Mouse (Mus musculus) heart, embryonic 16.5 days (tissue): ENCODE measurements at regions not wholly inside any gene's neighbourhood (a gene's known extent, or its start where the extent isn't known, plus 50 kb on each side); places are given as distances from the start of the nearest gene placed in this dataset.

Experiments
- ATAC-seq: fragments of 200-750 bp; cut with Nextera tagmentation; replicated peaks from 2 replicates; pipeline ENCODE4 v1.8.0; 2017; ENCODE audit warnings: moderate number of reproducible peaks; ENCODE audit not compliant: insufficient read depth, low FRiP score; ENCODE audit errors: extremely low read depth
- H3K27ac ChIP-seq: fragments of 300-500 bp; sonication (generic); 2 replicates; pipeline ENCODE4 v1.5.1; 2014; ENCODE audit warnings: mild to moderate bottlenecking, low read length, control low read depth, moderate library complexity
- H3K27me3 ChIP-seq: fragments of 300-500 bp; sonication (generic); 2 replicates; pipeline ENCODE4 v1.6.1; 2014; ENCODE audit warnings: low read length, mixed read lengths; ENCODE audit not compliant: control insufficient read depth, insufficient read depth
- H3K36me3 ChIP-seq: fragments of 300-500 bp; sonication (generic); 2 replicates; pipeline ENCODE4 v1.6.1; 2014; ENCODE audit not compliant: control insufficient read depth, insufficient read depth
- H3K4me1 ChIP-seq: fragments of 300-500 bp; sonication (generic); 2 replicates; pipeline ENCODE4 v1.6.1; 2014; ENCODE audit warnings: low read length, mixed read lengths; ENCODE audit not compliant: control insufficient read depth, insufficient read depth
- H3K4me2 ChIP-seq: fragments of 300-500 bp; sonication (generic); 2 replicates; pipeline ENCODE4 v1.6.1; 2014; ENCODE audit warnings: low read depth, mild to moderate bottlenecking, control low read depth, low read length
- H3K4me3 ChIP-seq: fragments of 300-500 bp; sonication (generic); 2 replicates; pipeline ENCODE4 v1.5.1; 2014; ENCODE audit warnings: mild to moderate bottlenecking, control low read depth, low read length
- H3K9ac ChIP-seq: fragments of 300-500 bp; sonication (generic); 2 replicates; pipeline ENCODE4 v1.6.1; 2014; ENCODE audit warnings: low read length, control low read depth
- H3K9me3 ChIP-seq: fragments of 300-500 bp; sonication (generic); replicated peaks from 2 replicates; pipeline ENCODE4 v1.6.1; 2016; ENCODE audit warnings: low read length; ENCODE audit not compliant: control insufficient read depth
- WGBS: fragments of 180-500 bp; shearing (Covaris S2); extraction: QIAGEN DNeasy Blood & Tissue Kit; methylation state at CpG from one replicate; pipeline ENCODE4 v1.1.7; 2014; 5-methylcytosine and 5-hydroxymethylcytosine counted together

- 62% methylated on average over 14 of the region's 14 CpGs for WGBS
These were observed 80.3 kb downstream of the Npy1r start for GRCm38 (mm10) chr8:66777115-66777877.

GRCm38 (mm10) chr8:66779622-66780021, 80.4 kb upstream of the Naf1 start:
- Histone ChIP-seq H3K36me3 (no peaks in the 10 kb centered on the region), H3K27me3 (no peaks in the 10 kb centered on the region), H3K27ac (no peak overlapping the region), H3K9ac (no peak overlapping the region), H3K4me1 (no peaks in the 10 kb centered on the region), H3K4me3 (no peak overlapping the region), H3K9me3 (no peaks in the 10 kb centered on the region), H3K4me2 (no peak overlapping the region)
- 83% methylated on average over 1 of the region's 1 CpGs for WGBS
- ATAC-seq = no peak

More at GRCm38 (mm10) chr8:66777115-66777877, 80.3 kb downstream of the Npy1r start:
- no peaks in the 10 kb centered on the region for H3K27me3 ChIP-seq
- peaks cover 5% of the 10 kb centered on the region; the same call in 1 of the 2 replicates for H3K4me1 ChIP-seq
- H3K4me3 ChIP-seq = no peak overlapping the region
- H3K9me3 ChIP-seq = no peaks in the 10 kb centered on the region
- no peak overlapping the region for H3K4me2 ChIP-seq
- no peak for ATAC-seq
- no peak overlapping the region for H3K9ac ChIP-seq
- H3K27ac ChIP-seq = no peak overlapping the region
- no peaks in the 10 kb centered on the region for H3K36me3 ChIP-seq

- H3K9ac ChIP-seq = no peak overlapping the region
- no peak overlapping the region for H3K4me3 ChIP-seq
- no peaks in the 10 kb centered on the region for H3K9me3 ChIP-seq
- no peak overlapping the region for H3K27ac ChIP-seq
- no peaks in the 10 kb centered on the region for H3K27me3 ChIP-seq
- 56% methylated on average over 2 of the region's 2 CpGs for WGBS
- no peak overlapping the region for H3K4me2 ChIP-seq
- no peak for ATAC-seq
- no peaks in the 10 kb centered on the region for H3K4me1 ChIP-seq
- no peaks in the 10 kb centered on the region for H3K36me3 ChIP-seq
These were observed 77.4 kb upstream of the Naf1 start for GRCm38 (mm10) chr8:66782656-66783055.

- no peak for ATAC-seq
- WGBS = 53% methylated on average over 3 of the region's 3 CpGs
These were observed 74.0 kb upstream of the Naf1 start for GRCm38 (mm10) chr8:66785996-66786395.

More at GRCm38 (mm10) chr8:66785996-66786395, 74.0 kb upstream of the Naf1 start:
- no peaks in the 10 kb centered on the region for H3K9me3 ChIP-seq
- H3K9ac ChIP-seq = no peak overlapping the region
- no peaks in the 10 kb centered on the region for H3K36me3 ChIP-seq
- H3K4me1 ChIP-seq = no peaks in the 10 kb centered on the region
- H3K4me2 ChIP-seq = no peak overlapping the region
- no peak overlapping the region for H3K27ac ChIP-seq
- no peaks in the 10 kb centered on the region for H3K27me3 ChIP-seq
- H3K4me3 ChIP-seq = no peak overlapping the region
